Mouse (Mus musculus): ENCODE measurements around the gene Pgam5.

Pgam5 gene

DNA sequence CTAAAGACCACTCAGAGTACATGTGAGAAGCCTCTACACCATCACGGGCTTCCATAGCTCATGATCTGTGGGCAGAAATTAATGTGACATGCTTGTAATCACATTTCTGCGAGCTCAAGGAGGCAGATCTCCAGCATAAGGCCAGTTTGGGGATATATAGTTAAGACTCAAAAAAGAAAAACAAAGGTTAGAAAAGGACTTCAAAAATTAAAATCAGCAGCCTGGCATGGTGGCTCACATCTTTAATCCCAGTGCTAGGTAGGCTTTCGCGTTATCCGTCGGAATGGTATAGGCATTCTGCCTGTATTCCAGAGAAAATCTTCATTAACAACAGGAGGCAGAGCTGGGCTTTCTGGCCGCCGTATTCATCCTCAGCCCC, 39.3 kb downstream of the Pgam5 start:
- no peak for DNase-seq (ENCODE audit: low spot score in 2 of 2)

DNA sequence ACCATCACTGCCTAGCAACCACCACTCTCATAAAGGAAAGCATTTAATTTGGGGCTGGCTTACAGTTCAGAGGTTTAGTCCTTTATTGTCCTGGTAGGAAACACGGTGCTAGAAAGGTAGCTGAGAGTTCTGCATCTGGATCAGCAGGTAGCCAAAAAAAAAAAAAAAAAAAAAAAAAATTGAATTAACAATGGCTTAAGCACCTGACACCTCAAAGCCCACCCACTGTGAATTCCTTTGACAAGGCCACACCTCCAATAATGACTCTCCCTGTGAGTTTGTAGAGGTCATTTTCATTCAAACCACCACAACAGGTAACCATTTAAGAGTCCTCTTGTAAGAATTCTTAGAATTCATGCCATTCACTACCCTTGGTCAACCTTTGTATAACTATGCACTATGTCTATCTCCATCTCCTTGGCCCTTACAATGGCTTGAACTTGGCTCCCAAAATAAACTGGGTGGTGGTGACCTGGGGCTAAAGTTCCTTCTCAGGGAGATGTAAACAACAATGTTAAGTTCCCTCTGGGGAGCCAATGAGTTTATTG, 42.3 kb downstream of the Pgam5 start:
- no peak for DNase-seq (ENCODE audit: low spot score in 2 of 2)

GRCm38 (mm10) chr5:110225056-110225455, 44.7 kb downstream of the Pgam5 start:
- DNase-seq (ENCODE audit: low spot score in 2 of 2), result no peak

DNA sequence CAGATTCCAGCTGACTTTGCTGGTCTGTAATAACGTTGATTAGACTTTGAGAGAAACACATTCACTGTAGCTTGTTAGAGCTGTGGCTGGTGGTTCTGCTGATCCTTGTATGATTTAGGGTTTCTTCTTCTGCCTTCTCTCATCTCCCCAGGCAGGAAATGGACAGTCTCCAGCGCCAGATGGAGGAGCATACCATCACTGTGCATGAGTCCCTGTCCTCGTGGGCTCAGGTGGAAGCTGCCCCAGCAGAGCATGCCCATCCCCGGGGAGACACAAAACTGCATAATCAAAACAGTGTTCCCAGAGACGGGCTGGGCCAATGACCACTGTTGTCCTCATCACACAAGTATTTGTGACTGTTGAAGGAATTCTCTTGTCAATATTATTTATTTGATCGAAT, 47.0 kb downstream of the Pgam5 start:
- no peak for DNase-seq (ENCODE audit: low spot score in 2 of 2)

DNA sequence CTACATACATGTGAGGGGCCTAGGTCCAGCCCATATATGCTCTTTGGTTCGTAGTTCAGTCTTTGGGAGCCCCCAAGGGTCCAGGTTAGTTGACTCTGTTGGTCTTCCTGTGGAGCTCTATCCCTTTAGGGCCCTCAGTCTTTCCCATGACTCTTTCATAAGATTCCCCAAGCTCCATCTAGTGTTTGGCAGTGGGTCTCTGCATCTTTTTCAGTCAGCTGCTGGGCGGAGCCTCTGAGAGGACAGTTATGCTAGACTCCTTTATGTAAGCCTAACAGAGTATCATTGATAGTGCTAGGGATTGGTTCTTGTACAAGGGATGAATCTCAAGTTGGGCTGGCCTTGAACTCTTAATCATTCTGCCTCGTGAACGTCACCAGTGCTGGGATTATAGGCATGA, 49.4 kb downstream of the Pgam5 start:
- DNase-seq (ENCODE audit: low spot score in 2 of 2), result no peak

DNA sequence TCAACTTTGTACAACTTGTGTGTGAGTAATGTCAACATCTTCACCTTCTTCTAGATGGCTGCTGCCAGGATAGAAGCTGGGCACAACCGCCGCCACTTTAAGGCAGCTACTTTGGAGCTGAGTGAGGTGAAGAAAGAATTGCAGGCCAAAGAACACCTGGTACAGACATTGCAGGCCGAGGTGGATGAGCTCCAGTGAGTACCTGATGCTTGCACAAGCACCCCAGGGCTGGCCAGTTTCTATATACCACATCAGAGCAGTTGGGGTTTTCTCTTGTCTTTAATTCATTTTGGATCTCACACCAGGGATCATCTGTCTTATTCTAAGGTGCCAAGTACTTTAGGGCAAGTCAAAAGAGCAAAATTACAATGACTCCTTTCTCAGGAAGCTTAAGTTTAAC, 52.9 kb downstream of the Pgam5 start:
- no peak for DNase-seq (ENCODE audit: low spot score in 2 of 2)

GRCm38 (mm10) chr5:110211312-110211711, 58.4 kb downstream of the Pgam5 start:
- DNase-seq (ENCODE audit: low spot score in 2 of 2), result no peak

Measured in frontal cortex, postnatal 25 days (tissue).